Mouse (Mus musculus) limb, embryonic 12.5 days (tissue): ENCODE measurements at regions not wholly inside any gene's neighbourhood (a gene's known extent, or its start where the extent isn't known, plus 50 kb on each side); places are given as distances from the start of the nearest gene placed in this dataset.

Source experiments
- ATAC-seq: fragments of 200-750 bp; cut with Nextera tagmentation; 2 replicates; pipeline ENCODE4 v1.8.0; 2017; ENCODE audit warnings: low read depth, moderate TSS enrichment; ENCODE audit not compliant: insufficient number of reproducible peaks, insufficient read depth, low FRiP score, low TSS enrichment
- H3K27ac ChIP-seq: fragments of 300-500 bp; sonication (generic); 2 replicates; pipeline ENCODE4 v1.5.1; 2016; ENCODE audit warnings: mild to moderate bottlenecking, moderate library complexity
- H3K27me3 ChIP-seq: fragments of 300-500 bp; sonication (generic); 2 replicates; pipeline ENCODE4 v1.6.1; 2016; ENCODE audit warnings: mild to moderate bottlenecking, moderate library complexity
- H3K36me3 ChIP-seq: fragments of 300-500 bp; sonication (generic); 2 replicates; pipeline ENCODE4 v1.6.1; 2016; ENCODE audit warnings: mild to moderate bottlenecking, moderate library complexity
- H3K4me1 ChIP-seq: fragments of 300-500 bp; sonication (generic); replicated peaks from 2 replicates; pipeline ENCODE4 v1.6.1; 2016
- H3K4me2 ChIP-seq: fragments of 300-500 bp; sonication (generic); 2 replicates; pipeline ENCODE4 v1.6.1; 2016; ENCODE audit warnings: mild to moderate bottlenecking, moderate library complexity
- H3K4me3 ChIP-seq: fragments of 300-500 bp; sonication (generic); replicated peaks from 2 replicates; pipeline ENCODE4 v1.5.1; 2016; ENCODE audit warnings: mild to moderate bottlenecking
- H3K9ac ChIP-seq: fragments of 300-500 bp; sonication (generic); replicated peaks from 2 replicates; pipeline ENCODE4 v1.6.1; 2016; ENCODE audit warnings: mild to moderate bottlenecking, moderate library complexity
- H3K9me3 ChIP-seq: fragments of 300-500 bp; sonication (generic); 2 replicates; pipeline ENCODE4 v1.6.1; 2016; ENCODE audit warnings: mild to moderate bottlenecking, moderate library complexity
- WGBS: fragments of 180-500 bp; shearing (Covaris S2); methylation state at CpG from one replicate; pipeline ENCODE4 v1.1.7; 2016; 5-methylcytosine and 5-hydroxymethylcytosine counted together

DNA sequence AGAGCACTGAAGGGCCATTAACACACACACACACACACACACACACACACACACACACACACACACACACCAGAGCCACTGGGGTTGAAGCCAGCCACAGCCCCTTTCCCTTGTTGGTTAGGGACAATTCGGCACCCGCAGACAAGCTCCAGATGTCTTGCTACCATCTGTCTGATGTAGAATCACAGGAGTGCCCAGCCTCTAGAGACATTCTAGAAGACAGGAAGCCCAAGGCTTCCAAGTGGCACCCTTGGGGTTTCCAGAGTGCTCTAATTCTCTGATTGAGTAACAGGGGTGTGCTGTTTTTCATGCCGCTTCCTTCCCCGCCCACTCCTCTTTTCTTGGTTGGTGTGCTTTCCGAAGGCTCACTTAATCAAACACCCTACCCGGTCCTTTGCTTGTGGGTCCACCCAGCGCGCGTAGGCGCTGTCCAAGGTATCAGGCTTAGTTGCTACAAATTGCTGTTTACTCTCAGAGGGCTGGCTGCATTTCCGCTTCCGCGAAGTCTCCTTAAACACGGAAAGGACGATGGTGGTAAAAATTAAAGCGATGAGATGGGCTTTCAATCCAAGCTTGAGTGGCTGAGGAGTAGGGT is 59.5 kb upstream of the Zbtb18 start:
- Histone ChIP-seq H3K36me3 (no peaks in the 10 kb centered on the region), H3K4me2 (no peak overlapping the region), H3K27me3 (no peaks in the 10 kb centered on the region), H3K9me3 (no peaks in the 10 kb centered on the region), H3K4me1 (no peaks in the 10 kb centered on the region), H3K4me3 (no peak overlapping the region), H3K9ac (no peak overlapping the region), H3K27ac (no peak overlapping the region)
- no peak for ATAC-seq
- WGBS: 13% methylated on average over 16 of the region's 16 CpGs

DNA sequence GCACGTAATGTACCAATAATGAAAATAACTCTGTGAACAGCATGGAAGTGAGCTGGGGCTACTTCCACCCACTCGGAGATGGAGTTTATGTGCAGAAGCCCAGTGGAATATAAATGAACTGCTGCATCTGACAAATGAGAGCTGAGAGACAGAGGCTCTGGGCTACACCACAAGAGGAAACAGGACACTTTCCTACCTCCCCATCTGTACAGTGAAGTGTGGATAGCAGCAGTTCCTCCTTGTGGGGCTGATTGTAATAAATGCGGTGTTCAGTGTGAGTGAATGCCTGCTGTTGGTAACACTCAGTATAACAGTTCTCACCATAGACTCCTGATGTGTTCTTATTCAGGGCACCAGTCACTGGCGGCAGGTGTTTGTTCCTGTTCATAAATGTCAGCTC is 60.0 kb upstream of the Zbtb18 start:
- H3K9me3 ChIP-seq: no peaks in the 10 kb centered on the region
- no peak overlapping the region for H3K4me3 ChIP-seq
- H3K36me3 ChIP-seq: no peaks in the 10 kb centered on the region
- no peaks in the 10 kb centered on the region for H3K4me1 ChIP-seq
- no peaks in the 10 kb centered on the region for H3K27me3 ChIP-seq
- no peak for ATAC-seq
- WGBS: 91% methylated on average over 4 of the region's 4 CpGs
- no peak overlapping the region for H3K4me2 ChIP-seq
- H3K27ac ChIP-seq: no peak overlapping the region
- no peak overlapping the region for H3K9ac ChIP-seq

DNA sequence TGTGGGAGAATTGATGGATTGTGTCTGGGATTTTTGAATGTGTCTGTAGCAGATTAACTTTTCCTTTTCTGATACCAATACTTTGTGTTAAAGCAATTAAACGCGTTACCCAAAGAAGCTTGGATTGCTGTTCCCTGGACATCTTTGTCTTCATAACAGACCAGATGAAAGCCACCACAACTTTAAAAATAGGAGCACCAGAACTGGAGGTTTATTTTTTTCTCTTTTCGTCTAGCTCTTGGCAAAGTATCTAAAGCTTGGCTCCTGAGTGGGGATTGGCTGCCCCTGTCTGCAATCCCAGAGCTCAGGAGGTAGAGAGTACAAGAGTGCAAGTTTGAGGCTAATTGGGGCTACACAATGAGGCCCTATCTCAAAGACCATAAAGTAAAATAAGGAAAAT is 64.0 kb upstream of the Zbtb18 start:
- Histone ChIP-seq H3K9me3 (no peaks in the 10 kb centered on the region), H3K4me3 (no peak overlapping the region), H3K27ac (no peak overlapping the region), H3K4me2 (no peak overlapping the region), H3K27me3 (no peaks in the 10 kb centered on the region), H3K36me3 (no peaks in the 10 kb centered on the region), H3K9ac (no peak overlapping the region), H3K4me1 (peaks cover 6% of the 10 kb centered on the region; the same call in 1 of the 2 replicates)
- ATAC-seq: no peak
- WGBS: 86% methylated on average over 3 of the region's 3 CpGs

DNA sequence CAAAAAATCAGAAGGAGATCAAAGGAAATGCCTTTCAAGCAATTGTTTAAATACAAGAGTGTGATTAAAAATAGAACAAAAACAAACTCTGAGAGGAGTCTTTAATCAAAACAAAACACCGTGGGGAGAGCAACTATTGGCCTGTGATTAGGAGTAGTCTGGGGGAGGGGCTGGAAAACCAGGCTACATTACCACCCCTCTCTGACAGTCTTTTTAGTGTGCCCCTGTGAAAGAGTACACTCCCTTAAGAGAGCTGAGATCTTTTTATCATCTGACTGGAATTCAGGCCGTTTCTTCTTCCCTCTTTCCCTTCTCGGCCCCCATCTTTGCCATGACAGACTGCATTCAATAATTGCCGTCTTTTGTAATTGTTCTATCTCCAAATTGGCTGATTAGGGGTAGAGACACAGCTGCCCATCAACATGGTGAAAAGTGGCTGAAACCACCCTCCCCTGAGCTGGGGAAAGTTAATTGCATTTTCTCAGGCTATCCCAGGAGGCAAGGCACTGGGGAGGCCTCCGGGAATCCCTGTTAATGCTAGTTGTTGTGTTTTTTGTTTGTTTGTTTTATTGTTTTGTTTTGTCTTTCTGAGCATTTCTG is 68.8 kb upstream of the Zbtb18 start:
- H3K9ac ChIP-seq: no peak overlapping the region
- H3K36me3 ChIP-seq: no peaks in the 10 kb centered on the region
- peaks cover 6% of the 10 kb centered on the region; the same call in 1 of the 2 replicates for H3K4me1 ChIP-seq
- H3K4me3 ChIP-seq: no peak overlapping the region
- H3K9me3 ChIP-seq: no peaks in the 10 kb centered on the region
- no peak overlapping the region for H3K27ac ChIP-seq
- 9% methylated on average over 5 of the region's 5 CpGs for WGBS
- no peaks in the 10 kb centered on the region for H3K27me3 ChIP-seq
- H3K4me2 ChIP-seq: no peak overlapping the region
- no peak for ATAC-seq

DNA sequence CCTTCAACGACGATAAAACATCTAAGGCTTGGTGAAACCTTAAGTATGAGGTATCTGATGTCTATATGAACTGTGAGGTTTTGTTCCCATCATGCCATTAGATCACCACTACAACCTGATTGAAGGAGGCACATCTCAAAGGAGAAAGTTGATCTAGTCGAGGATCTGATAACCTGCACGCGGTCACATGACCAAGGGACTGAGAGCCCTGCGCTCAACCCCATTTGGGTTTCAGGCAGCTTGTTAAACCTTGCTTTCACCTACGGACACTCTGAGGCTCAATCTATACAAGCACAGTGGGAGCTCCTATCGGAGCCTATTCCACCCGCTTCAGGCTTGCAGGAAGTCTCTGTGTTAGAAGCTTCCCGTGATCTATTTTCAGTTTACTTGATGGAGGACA is 70.1 kb upstream of the Zbtb18 start:
- peaks cover 6% of the 10 kb centered on the region; the same call in 1 of the 2 replicates for H3K4me1 ChIP-seq
- WGBS: 65% methylated on average over 10 of the region's 10 CpGs
- no peak for ATAC-seq

DNA sequence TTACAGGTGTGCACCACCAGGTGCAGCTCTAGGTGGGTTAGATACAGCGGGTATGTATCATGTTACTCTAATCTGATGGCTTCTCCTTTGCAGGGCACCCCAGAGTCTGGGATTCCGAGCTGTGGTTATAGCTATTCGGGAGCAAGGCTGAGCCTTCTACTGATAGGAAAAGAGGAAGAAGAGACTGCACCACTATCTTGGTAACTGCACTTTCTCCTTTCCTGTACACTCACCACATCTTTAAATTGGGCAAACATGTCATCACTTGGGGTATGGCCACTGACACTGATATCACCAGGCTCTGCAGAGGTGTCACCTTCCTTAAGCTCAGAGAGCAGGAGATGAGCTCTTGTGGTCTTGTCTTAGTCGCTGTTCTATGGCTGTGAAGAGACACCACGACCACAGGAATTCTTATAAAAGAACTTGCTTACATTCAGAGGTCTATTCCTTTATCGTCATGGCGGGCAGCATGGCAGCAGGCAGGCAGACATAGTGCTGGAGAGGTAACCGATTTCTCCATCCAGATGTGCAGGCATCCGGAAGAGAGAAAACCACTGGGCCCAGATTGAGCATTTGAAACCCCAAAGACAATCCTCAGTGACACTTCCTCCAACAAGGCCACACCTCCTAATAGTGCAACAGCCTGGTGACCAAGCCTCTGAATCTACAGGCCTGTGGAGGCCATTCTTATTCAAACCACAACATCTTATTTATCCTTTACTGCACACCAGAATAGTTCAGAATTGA is 74.1 kb upstream of the Zbtb18 start:
- Histone ChIP-seq H3K4me3 (no peak overlapping the region), H3K27me3 (no peaks in the 10 kb centered on the region), H3K36me3 (no peaks in the 10 kb centered on the region), H3K9ac (no peak overlapping the region), H3K4me2 (no peak overlapping the region), H3K9me3 (no peaks in the 10 kb centered on the region), H3K27ac (no peak overlapping the region), H3K4me1 (no peaks in the 10 kb centered on the region)
- WGBS: 85% methylated on average over 9 of the region's 9 CpGs
- no peak for ATAC-seq

More for the DNA sequence above, 70.1 kb upstream of the Zbtb18 start:
- Histone ChIP-seq H3K9ac (no peak overlapping the region), H3K27me3 (no peaks in the 10 kb centered on the region), H3K36me3 (no peaks in the 10 kb centered on the region), H3K9me3 (no peaks in the 10 kb centered on the region), H3K4me3 (no peak overlapping the region), H3K4me2 (no peak overlapping the region), H3K27ac (no peak overlapping the region)

DNA sequence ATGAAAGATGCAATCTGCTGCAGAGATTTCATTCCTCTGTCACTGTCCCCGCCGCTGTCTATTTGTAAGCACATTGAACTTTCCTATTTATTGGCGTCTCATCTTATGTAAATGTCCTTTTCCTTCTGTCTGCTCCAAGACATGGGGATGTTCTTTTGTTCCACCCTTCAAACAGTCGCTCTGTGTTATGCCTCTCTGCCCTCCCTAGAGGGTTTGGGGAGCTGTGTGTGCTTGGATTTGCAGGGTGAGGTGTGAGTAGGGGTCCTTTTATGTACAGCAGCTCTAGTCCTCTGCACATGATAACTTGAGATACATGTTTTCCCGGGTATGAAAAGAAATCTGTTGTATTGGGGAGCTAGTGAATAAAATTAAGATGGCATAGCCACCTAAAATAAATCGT is 75.2 kb upstream of the Zbtb18 start:
- H3K4me2 ChIP-seq: no peak overlapping the region
- 81% methylated on average over 6 of the region's 6 CpGs for WGBS
- H3K36me3 ChIP-seq: no peaks in the 10 kb centered on the region
- no peak overlapping the region for H3K9ac ChIP-seq
- no peaks in the 10 kb centered on the region for H3K4me1 ChIP-seq
- H3K27ac ChIP-seq: no peak overlapping the region
- no peaks in the 10 kb centered on the region for H3K9me3 ChIP-seq
- no peak for ATAC-seq
- H3K4me3 ChIP-seq: no peak overlapping the region
- H3K27me3 ChIP-seq: no peaks in the 10 kb centered on the region

DNA sequence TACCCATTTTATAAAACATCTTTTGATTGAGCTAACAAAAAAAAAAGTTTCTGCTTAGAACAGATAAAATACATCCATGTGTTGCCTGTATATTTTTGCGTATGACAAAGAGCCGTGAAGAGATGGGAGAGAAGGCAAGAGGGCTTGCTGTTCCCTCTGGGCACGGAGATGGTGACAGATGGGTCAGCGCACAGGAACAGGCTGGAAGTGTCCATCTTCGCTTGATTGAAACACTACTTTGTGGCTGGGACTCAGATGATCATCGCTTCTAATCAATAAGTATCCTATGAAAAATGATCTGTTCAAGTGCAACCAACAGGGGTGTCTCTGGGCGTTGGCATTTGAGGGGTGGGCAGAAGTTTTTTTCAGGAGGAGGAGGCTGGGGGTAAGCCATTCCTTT is 75.7 kb upstream of the Zbtb18 start:
- Histone ChIP-seq H3K4me3 (no peak overlapping the region), H3K36me3 (no peaks in the 10 kb centered on the region), H3K4me2 (no peak overlapping the region), H3K9me3 (no peaks in the 10 kb centered on the region), H3K27me3 (no peaks in the 10 kb centered on the region), H3K27ac (no peak overlapping the region), H3K4me1 (no peaks in the 10 kb centered on the region), H3K9ac (no peak overlapping the region)
- 81% methylated on average over 7 of the region's 7 CpGs for WGBS
- ATAC-seq: no peak

DNA sequence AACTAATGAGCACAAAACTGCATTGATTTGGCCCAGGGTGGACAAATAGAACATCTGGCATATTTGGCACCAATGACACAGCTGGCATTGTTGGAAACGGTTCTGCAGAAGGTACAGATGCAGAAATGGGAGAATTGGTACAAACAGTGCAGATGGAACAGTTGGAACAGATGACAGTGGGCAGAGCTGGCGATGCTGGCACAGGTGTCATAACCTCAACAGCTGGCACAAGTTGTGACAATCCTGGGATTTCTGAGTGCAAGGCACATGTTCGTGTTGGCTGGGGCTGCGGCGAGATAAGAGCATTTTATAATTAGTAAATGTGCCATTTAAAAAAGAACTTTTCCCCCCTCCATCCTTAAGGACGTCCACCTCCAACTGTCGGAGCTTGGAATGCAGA is 77.8 kb upstream of the Zbtb18 start:
- no peaks in the 10 kb centered on the region for H3K36me3 ChIP-seq
- no peak overlapping the region for H3K27ac ChIP-seq
- no peaks in the 10 kb centered on the region for H3K4me1 ChIP-seq
- 86% methylated on average over 7 of the region's 7 CpGs for WGBS
- H3K9ac ChIP-seq: no peak overlapping the region
- ATAC-seq: no peak
- H3K9me3 ChIP-seq: no peaks in the 10 kb centered on the region
- no peak overlapping the region for H3K4me2 ChIP-seq
- no peak overlapping the region for H3K4me3 ChIP-seq
- no peaks in the 10 kb centered on the region for H3K27me3 ChIP-seq

DNA sequence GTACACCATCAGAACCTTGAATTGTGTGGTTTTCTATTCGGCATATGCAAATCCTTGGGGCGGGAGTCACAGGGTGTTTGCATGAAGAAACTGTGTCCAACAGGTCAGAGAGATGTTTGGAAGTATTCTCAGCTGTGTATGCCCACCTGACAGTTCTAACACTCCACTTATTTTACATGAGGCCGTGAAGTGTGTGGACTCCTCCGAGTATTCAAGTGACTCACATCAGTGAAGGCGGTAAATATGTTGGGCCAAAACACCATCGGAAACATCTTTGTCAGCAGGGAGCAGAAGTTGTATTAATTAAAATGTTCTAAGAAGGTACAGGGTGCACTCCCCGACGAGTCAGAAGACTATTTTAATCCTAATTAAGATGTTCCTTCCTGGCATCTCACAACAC is 79.8 kb upstream of the Zbtb18 start:
- no peak overlapping the region for H3K27ac ChIP-seq
- ATAC-seq: no peak
- H3K4me1 ChIP-seq: no peaks in the 10 kb centered on the region
- no peak overlapping the region for H3K4me2 ChIP-seq
- H3K9ac ChIP-seq: no peak overlapping the region
- H3K27me3 ChIP-seq: no peaks in the 10 kb centered on the region
- H3K9me3 ChIP-seq: no peaks in the 10 kb centered on the region
- WGBS: 93% methylated on average over 8 of the region's 8 CpGs
- H3K36me3 ChIP-seq: no peaks in the 10 kb centered on the region
- H3K4me3 ChIP-seq: no peak overlapping the region

DNA sequence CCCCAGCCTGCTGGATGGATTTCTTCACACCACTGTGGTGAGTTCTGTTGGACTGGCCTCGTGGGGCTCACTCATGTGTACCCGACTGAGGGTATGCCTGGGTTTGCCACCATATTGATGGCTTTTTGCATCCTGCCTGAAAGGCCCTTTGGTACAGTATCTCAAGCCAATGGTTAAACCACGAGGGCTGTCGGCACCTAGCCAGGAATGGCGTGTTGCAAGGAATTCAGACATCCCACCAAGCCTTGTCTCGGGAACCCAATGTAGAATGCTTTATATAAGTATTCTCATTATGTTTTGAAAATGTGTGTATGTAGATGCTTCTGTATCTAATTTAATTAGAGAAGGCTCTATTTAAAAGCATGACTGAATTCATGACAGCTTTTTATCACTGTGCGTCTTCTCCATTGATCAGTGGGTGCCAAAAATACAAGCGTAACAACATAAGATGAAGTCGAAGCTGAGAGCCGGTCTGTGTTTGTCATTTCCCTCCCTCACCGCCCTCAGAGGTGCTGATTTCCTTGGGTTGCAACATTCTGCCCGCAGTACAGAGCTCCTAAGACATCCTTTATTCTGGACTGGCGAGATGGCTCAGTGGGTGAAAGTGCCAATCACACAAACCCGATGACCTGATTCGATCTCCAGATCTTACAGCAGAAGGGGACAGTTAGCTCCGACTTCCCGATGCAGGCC is 90.5 kb upstream of the Akt3 start:
- Histone ChIP-seq H3K9me3 (no peaks in the 10 kb centered on the region), H3K4me1 (peaks cover 3% of the 10 kb centered on the region; the same call in 1 of the 2 replicates), H3K4me3 (no peak overlapping the region), H3K9ac (no peak overlapping the region), H3K27me3 (no peaks in the 10 kb centered on the region), H3K27ac (no peak overlapping the region), H3K36me3 (no peaks in the 10 kb centered on the region), H3K4me2 (no peak overlapping the region)
- WGBS: 93% methylated on average over 17 of the region's 17 CpGs
- ATAC-seq: no peak
